Mouse (Mus musculus): Measurements from ENCODE around the gene Nyap1.

DNA sequence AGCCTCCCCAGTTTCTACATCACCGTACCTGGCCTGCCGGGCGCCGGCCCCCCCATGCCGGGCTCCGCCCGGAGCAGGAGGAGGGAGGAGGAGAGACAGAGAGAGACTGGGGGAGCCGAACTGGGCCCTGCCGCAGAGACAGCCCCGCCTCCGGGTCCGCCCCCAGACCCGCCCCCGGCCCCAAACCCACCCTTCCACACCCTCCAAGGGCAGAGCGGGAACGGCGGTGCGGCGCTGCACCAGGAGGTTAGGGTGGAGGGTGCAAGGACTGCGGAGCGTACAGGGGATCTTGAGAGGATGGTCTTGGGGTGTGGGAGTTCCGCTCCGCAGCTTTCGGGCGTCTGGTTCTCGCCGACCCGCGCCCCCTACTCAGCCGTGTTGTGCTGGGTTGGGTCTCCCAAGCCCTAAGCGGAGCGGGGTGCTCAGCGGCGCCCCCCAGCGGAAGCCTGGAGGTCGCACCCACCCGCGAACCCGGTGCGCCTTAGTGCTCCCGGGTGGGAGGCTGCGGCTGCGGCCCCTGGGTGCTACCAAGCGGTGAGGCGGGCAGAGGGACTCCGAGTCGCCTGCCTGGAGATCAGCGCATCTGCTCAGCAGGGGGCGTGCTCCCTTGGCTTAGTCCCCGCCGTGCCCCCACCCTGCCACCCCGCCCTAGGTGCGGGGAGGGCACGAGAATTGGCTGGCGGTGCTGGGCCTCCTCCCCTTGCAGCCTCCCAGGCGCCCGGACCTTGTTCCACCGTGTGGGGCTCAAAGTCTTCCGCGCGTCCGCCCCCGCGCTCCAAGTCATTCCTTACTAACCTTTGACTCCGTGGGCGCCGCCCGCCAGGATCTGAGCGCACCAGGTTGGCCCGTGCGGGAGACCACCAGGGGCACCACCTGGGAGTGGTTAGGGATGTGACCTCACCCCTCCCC lies at the start of gene Nyap1:
- TF ChIP-seq CTCF (IDR thresholded peaks at IDR 0.05; ENCODE audit: control insufficient read depth, insufficient read depth, insufficient read length) (peak; percentile 85), MYOG (IDR thresholded peaks at IDR 0.05; ENCODE audit: control insufficient read depth, extremely low read depth, insufficient read length) (no peak), MAX (IDR thresholded peaks at IDR 0.05) (no peak)
